Mouse (Mus musculus) erythroblast, embryonic 14.5 days (primary cell): Measurements from ENCODE around the gene Rpf2. TPM values are rescaled to one million over a fixed set of nuclear protein-coding genes. Genes with fewer than 3 reads are reported as not detected.

Source experiments
- H3K27me3 ChIP-seq: 2 replicates; pipeline ENCODE4 v1.6.1; 2012; ENCODE audit warnings: inconsistent platforms; ENCODE audit not compliant: control insufficient read depth
- H3K36me3 ChIP-seq: 2 replicates; pipeline ENCODE4 v1.6.1; 2012; ENCODE audit warnings: mild to moderate bottlenecking, inconsistent platforms; ENCODE audit not compliant: control insufficient read depth
- H3K4me1 ChIP-seq: 2 replicates; pipeline ENCODE4 v1.6.1; 2012; ENCODE audit warnings: inconsistent platforms; ENCODE audit not compliant: control insufficient read depth
- H3K4me3 ChIP-seq: replicated peaks from 2 replicates; pipeline ENCODE3; 2012; ENCODE audit warnings: moderate library complexity, mild to moderate bottlenecking, inconsistent platforms
- H3K9me3 ChIP-seq: 2 replicates; pipeline ENCODE4 v1.6.1; 2012; ENCODE audit warnings: low read length, inconsistent platforms, mixed read lengths; ENCODE audit not compliant: control insufficient read depth
- GATA1 ChIP-seq: IDR thresholded peaks from 2 replicates; pipeline ENCODE4 v1.6.1; 2012; ENCODE audit warnings: low read length, inconsistent platforms, mixed read lengths
- TAL1 ChIP-seq: IDR thresholded peaks from 3 replicates; pipeline ENCODE4 v1.6.1; 2012; ENCODE audit warnings: low read length, inconsistent platforms, mixed read lengths
- polyA plus RNA-seq: library from polyadenylated mRNA; stranded (reverse); fragments of >175 nt; gene quantifications from 2 replicates; pipeline ENCODE4 v1.2.3, GENCODE M21; 2012

Gene Rpf2
- polyA plus RNA-seq, 1 experiment: 0.15 TPM

GRCm38 (mm10) chr10:40257414-40258255 is 10.8 kb upstream of the Rpf2 start, which contains the start of gene Gtf3c6:
Gene Gtf3c6 (minus strand): TSS chr10:40258108.
- Histone ChIP-seq H3K9me3 (no peaks in the 10 kb centered on the region), H3K4me3 (peak within 1 kb of the TSS; percentile 80), H3K4me1 (peaks cover 45% of the 10 kb centered on the region), H3K27me3 (no peaks in the 10 kb centered on the region), H3K36me3 (peaks cover 16% of the 10 kb centered on the region)
- TF ChIP-seq GATA1: no peak
- TF ChIP-seq TAL1: no peak

- TF ChIP-seq TAL1: no peak
- no peak for TF ChIP-seq GATA1
- H3K9me3 ChIP-seq: no peaks in the 10 kb centered on the region
- no peaks in the 10 kb centered on the region for H3K27me3 ChIP-seq
- peaks cover 25% of the 10 kb centered on the region for H3K36me3 ChIP-seq
- peaks cover 45% of the 10 kb centered on the region for H3K4me1 ChIP-seq
- peak overlapping the region; percentile 80 for H3K4me3 ChIP-seq
Observed at GRCm38 (mm10) chr10:40256716-40257115, 9.9 kb upstream of the Rpf2 start.

GRCm38 (mm10) chr10:40250969-40251368 is 4.1 kb upstream of the Rpf2 start:
- Histone ChIP-seq H3K4me1 (peaks cover 28% of the 10 kb centered on the region), H3K27me3 (no peaks in the 10 kb centered on the region), H3K36me3 (peaks cover 68% of the 10 kb centered on the region), H3K9me3 (no peaks in the 10 kb centered on the region; the same call in none of the 2 replicates), H3K4me3 (no peak overlapping the region)
- TF ChIP-seq GATA1 (no peak), TAL1 (no peak)

GRCm38 (mm10) chr10:40249625-40250024 is 2.8 kb upstream of the Rpf2 start:
- Histone ChIP-seq H3K4me3 (no peak overlapping the region), H3K4me1 (peaks cover 35% of the 10 kb centered on the region), H3K27me3 (no peaks in the 10 kb centered on the region), H3K9me3 (no peaks in the 10 kb centered on the region; the same call in none of the 2 replicates), H3K36me3 (peaks cover 67% of the 10 kb centered on the region)
- TF ChIP-seq TAL1: no peak
- no peak for TF ChIP-seq GATA1

GRCm38 (mm10) chr10:40247166-40247716 is 405 bp upstream of the Rpf2 start:
- TF ChIP-seq GATA1 (no peak), TAL1 (no peak)
- Histone ChIP-seq H3K9me3 (no peaks in the 10 kb centered on the region; the same call in none of the 2 replicates), H3K4me3 (peak overlapping the region; percentile 78), H3K27me3 (no peaks in the 10 kb centered on the region), H3K36me3 (peaks cover 70% of the 10 kb centered on the region), H3K4me1 (peaks cover 44% of the 10 kb centered on the region)

GRCm38 (mm10) chr10:40237826-40238225 is 9.0 kb downstream of the Rpf2 start:
- peaks cover 80% of the 10 kb centered on the region for H3K36me3 ChIP-seq

GRCm38 (mm10) chr10:40233241-40233640 is 13.6 kb downstream of the Rpf2 start:
- TF ChIP-seq TAL1: no peak
- no peak for TF ChIP-seq GATA1
- Histone ChIP-seq H3K4me3 (no peak overlapping the region), H3K36me3 (peaks cover 80% of the 10 kb centered on the region), H3K27me3 (no peaks in the 10 kb centered on the region), H3K4me1 (peaks cover 2% of the 10 kb centered on the region; the same call in 1 of the 2 replicates), H3K9me3 (no peaks in the 10 kb centered on the region)

More at GRCm38 (mm10) chr10:40237826-40238225, 9.0 kb downstream of the Rpf2 start:
- TF ChIP-seq GATA1: no peak
- TF ChIP-seq TAL1: no peak
- H3K9me3 ChIP-seq: no peaks in the 10 kb centered on the region
- no peaks in the 10 kb centered on the region for H3K4me1 ChIP-seq
- no peaks in the 10 kb centered on the region for H3K27me3 ChIP-seq
- H3K4me3 ChIP-seq: no peak overlapping the region

- Histone ChIP-seq H3K9me3 (no peaks in the 10 kb centered on the region), H3K27me3 (no peaks in the 10 kb centered on the region), H3K36me3 (peaks cover 81% of the 10 kb centered on the region), H3K4me1 (peaks cover 2% of the 10 kb centered on the region; the same call in 1 of the 2 replicates), H3K4me3 (no peak overlapping the region)
- TF ChIP-seq TAL1 (no peak), GATA1 (no peak)
Observed at GRCm38 (mm10) chr10:40232442-40232841, 14.4 kb downstream of the Rpf2 start.

- Histone ChIP-seq H3K36me3 (peaks cover 82% of the 10 kb centered on the region), H3K9me3 (no peaks in the 10 kb centered on the region), H3K4me1 (peaks cover 2% of the 10 kb centered on the region; the same call in 1 of the 2 replicates), H3K27me3 (no peaks in the 10 kb centered on the region), H3K4me3 (no peak overlapping the region)
- TF ChIP-seq TAL1 (no peak), GATA1 (no peak)
Observed at GRCm38 (mm10) chr10:40229725-40230124, 17.1 kb downstream of the Rpf2 start.
